In genomic region chr16:91441811-91442240, GRCm38 (mm10) we compare ENCODE assay signal across 13 mouse cellular contexts. TPM values are rescaled to one million over a fixed set of nuclear protein-coding genes. Genes with fewer than 3 reads are reported as not detected.
DNase-seq lines count a peak whose midpoint lies in the region; ATAC-seq and TF ChIP-seq lines count a peak whose summit lies in the region.
"Had no signal": no experiment of that assay in that cellular context is flagged by ENCODE, and none has a peak within 500 bp of the region (broad histone marks: within the 10 kb centered on the region; RNA-seq: fewer than 3 reads in every experiment).

No protein-coding gene starts in this region.

- peak; percentile 26 for ATAC-seq in heart, embryonic 14.5 days (ENCODE audit: insufficient number of reproducible peaks, insufficient read depth, low FRiP score, low read depth)
- ATAC-seq in erythroid progenitor cell, adult 5-6 weeks (replicated peaks; ENCODE audit: low FRiP score, poor library complexity, severe bottlenecking): peak; percentile 91
- ATAC-seq: forebrain, embryonic 13.5 days had no signal

- no peaks in the 10 kb centered on the region for H3K36me3 ChIP-seq in heart, embryonic 14.5 days (ENCODE audit: control insufficient read depth, insufficient read depth, low read length)
- H3K36me3 ChIP-seq in MEL (ENCODE audit: control insufficient read depth in 1 of 2, insufficient read depth in 2 of 2, low read length in 2 of 2): peaks cover 0 to 28% of the 10 kb centered on the region in 2 experiments; a peak in 2 of 4 replicates
- no peaks in the 10 kb centered on the region for H3K36me3 ChIP-seq in megakaryocyte, embryonic 14.5 days (replicated peaks; ENCODE audit: low read length)
- H3K36me3 ChIP-seq: hindbrain, embryonic 15.5 days had no signal

- TF ChIP-seq RAD21 in MEL (IDR thresholded peaks at IDR 0.05; ENCODE audit: low read depth, low read length): no peak

- no peaks in the 10 kb centered on the region for H3K27me3 ChIP-seq in heart, embryonic 14.5 days (ENCODE audit: control insufficient read depth, insufficient read depth, low read length)
- H3K27me3 ChIP-seq in MEL (ENCODE audit: control insufficient read depth in 1 of 2, insufficient read depth in 2 of 2, low read length in 2 of 2): no peaks in the 10 kb centered on the region
- no peaks in the 10 kb centered on the region for H3K27me3 ChIP-seq in megakaryocyte, embryonic 14.5 days (replicated peaks)
- H3K27me3 ChIP-seq: forebrain, embryonic 13.5 days; hindbrain, embryonic 15.5 days had no signal

- DNase-seq in heart, adult 8-10 months (ENCODE audit: low spot score): no peak
- peak; percentile 94 for DNase-seq in MEL (ENCODE audit: low read depth, low spot score)
- DNase-seq in frontal cortex, postnatal 36 days (ENCODE audit: low spot score in 2 of 2): no peak
- DNase-seq in right cerebral cortex, postnatal 25 days: no peak
- DNase-seq in cerebellum, postnatal 25 days: no peak
- DNase-seq: cerebellum, adult 9-10 months; layer of hippocampus, postnatal 36 days had no signal

- H3K4me3 ChIP-seq in heart, embryonic 14.5 days (ENCODE audit: control insufficient read depth in 1 of 2, insufficient read depth in 1 of 2, low read depth in 1 of 2, low read length in 2 of 2): no peak overlapping the region
- H3K4me3 ChIP-seq in MEL (ENCODE audit: control insufficient read depth in 1 of 2, insufficient read depth in 1 of 2, low read depth in 2 of 2, low read length in 2 of 2): no peak overlapping the region
- peak overlapping the region; percentile 74 for H3K4me3 ChIP-seq in megakaryocyte, embryonic 14.5 days (replicated peaks)
- H3K4me3 ChIP-seq: forebrain, embryonic 13.5 days; hindbrain, embryonic 15.5 days had no signal

- peak; percentile 94 to 96 for TF ChIP-seq EP300 in MEL (IDR thresholded peaks at IDR 0.05; ENCODE audit: low read depth in 1 of 2, low read length in 2 of 2)

- WGBS in heart, embryonic 14.5 days: 66% methylated on average over 7 of the region's 7 CpGs

- no peaks in the 10 kb centered on the region for H3K79me2 ChIP-seq in MEL (ENCODE audit: control insufficient read depth, insufficient read depth, low read length, poor library complexity)

- H3K4me1 ChIP-seq in heart, embryonic 14.5 days (ENCODE audit: control insufficient read depth in 2 of 2, insufficient read depth in 2 of 2, low read length in 2 of 2): peaks cover 3 to 11% of the 10 kb centered on the region in 2 experiments
- H3K4me1 ChIP-seq in MEL (ENCODE audit: control insufficient read depth in 1 of 2, insufficient read depth in 2 of 2, low read length in 2 of 2): peaks cover 18 to 33% of the 10 kb centered on the region in 2 experiments
- H3K4me1 ChIP-seq in megakaryocyte, embryonic 14.5 days: peaks cover 69% of the 10 kb centered on the region
- H3K4me1 ChIP-seq: forebrain, embryonic 13.5 days; hindbrain, embryonic 15.5 days had no signal

- H3K9ac ChIP-seq in heart, embryonic 14.5 days (ENCODE audit: low read length): no peak overlapping the region
- peak overlapping the region; percentile 46 for H3K9ac ChIP-seq in MEL (ENCODE audit: control insufficient read depth, low read depth, low read length, poor library complexity, severe bottlenecking)
- H3K9ac ChIP-seq: forebrain, embryonic 13.5 days; hindbrain, embryonic 15.5 days had no signal

- no peaks in the 10 kb centered on the region for H3K9me3 ChIP-seq in heart, embryonic 14.5 days (ENCODE audit: control insufficient read depth, low read length)
- no peaks in the 10 kb centered on the region for H3K9me3 ChIP-seq in MEL (replicated peaks; ENCODE audit: insufficient read depth, low read length)
- H3K9me3 ChIP-seq in megakaryocyte, embryonic 14.5 days: no peaks in the 10 kb centered on the region
- H3K9me3 ChIP-seq: forebrain, embryonic 13.5 days; hindbrain, embryonic 15.5 days had no signal

- no peak for TF ChIP-seq CTCF in MEL (IDR thresholded peaks at IDR 0.05 in 2 of 3, conservative IDR thresholded peaks at IDR 0.05 in 1 of 3; ENCODE audit: control insufficient read depth in 1 of 3, insufficient read depth in 1 of 3, low read depth in 2 of 3, low read length in 3 of 3, poor library complexity in 1 of 3, severe bottlenecking in 1 of 3)

- TF ChIP-seq POLR2A in MEL (IDR thresholded peaks at IDR 0.05; ENCODE audit: control insufficient read depth in 1 of 2, insufficient read depth in 1 of 2, low read depth in 1 of 2, low read length in 2 of 2, poor library complexity in 1 of 2): no peak

- no peak overlapping the region for H3K27ac ChIP-seq in heart, embryonic 14.5 days (replicated peaks in 1 of 2; ENCODE audit: control insufficient read depth in 1 of 2, insufficient read depth in 1 of 2, low read depth in 2 of 2, low read length in 2 of 2)
- H3K27ac ChIP-seq in MEL (ENCODE audit: control insufficient read depth, low read depth, low read length): peak overlapping the region; percentile 99
- H3K27ac ChIP-seq: forebrain, embryonic 13.5 days; hindbrain, embryonic 15.5 days had no signal

- H3K4me2 ChIP-seq in heart, embryonic 14.5 days (ENCODE audit: low read length): no peak overlapping the region
- H3K4me2 ChIP-seq: forebrain, embryonic 13.5 days; hindbrain, embryonic 15.5 days had no signal

TF ChIP-seq in MEL, 35 proteins besides CTCF, POLR2A, EP300 and RAD21 (continues in another document):
- TF ChIP-seq BHLHE40 (IDR thresholded peaks at IDR 0.05; ENCODE audit: borderline replicate concordance, low read depth, low read length) (peak; percentile 74), ZKSCAN1 (IDR thresholded peaks at IDR 0.05; ENCODE audit: low read depth, low read length) (no peak), POLR2AphosphoS5 (IDR thresholded peaks at IDR 0.05; ENCODE audit: borderline replicate concordance, low read depth, low read length) (no peak), ZC3H11A (IDR thresholded peaks at IDR 0.05; ENCODE audit: low read depth, low read length) (no peak), TBP (IDR thresholded peaks at IDR 0.05; ENCODE audit: low read depth, low read length) (peak; percentile 86), MAZ (IDR thresholded peaks at IDR 0.05; ENCODE audit: low read depth, low read length) (peak; percentile 60; the same call in 1 of the 2 replicates), MYC (IDR thresholded peaks at IDR 0.05; ENCODE audit: low read depth, low read length) (peak; percentile 46; the same call in 1 of the 2 replicates), TCF12 (IDR thresholded peaks at IDR 0.05; ENCODE audit: low read depth, low read length) (peak; percentile 98), HCFC1 (IDR thresholded peaks at IDR 0.05; ENCODE audit: low read depth, low read length) (peak; percentile 21; the same call in 1 of the 2 replicates), UBTF (IDR thresholded peaks at IDR 0.05; ENCODE audit: borderline replicate concordance, insufficient read depth, low read depth, low read length) (0 out of 2 replicates have a peak, but pooled peaks have one; percentile 75), SIN3A (IDR thresholded peaks at IDR 0.05; ENCODE audit: low read length) (peak; percentile 78), ETS1 (IDR thresholded peaks at IDR 0.05; ENCODE audit: low read depth, low read length) (peak; percentile 89), USF1 (IDR thresholded peaks at IDR 0.05; ENCODE audit: low read depth, low read length) (no peak), E2F4 (IDR thresholded peaks at IDR 0.05; ENCODE audit: borderline replicate concordance, low read depth, low read length) (no peak), MAX (IDR thresholded peaks at IDR 0.05; ENCODE audit: low read length) (0 out of 2 replicates have a peak, but pooled peaks have one; percentile 17), SMC3 (IDR thresholded peaks at IDR 0.05; ENCODE audit: low read depth, low read length) (no peak), MAFK (IDR thresholded peaks at IDR 0.05; ENCODE audit: borderline replicate concordance, low read depth, low read length) (no peak), MXI1 (IDR thresholded peaks at IDR 0.05; ENCODE audit: low read depth, low read length) (peak; percentile 56; the same call in 1 of the 2 replicates), CHD2 (IDR thresholded peaks at IDR 0.05; ENCODE audit: low read length) (no peak), POLR2AphosphoS2 (IDR thresholded peaks at IDR 0.05; ENCODE audit: low read length) (no peak; the same call in 1 of the 2 replicates)

RNA-seq across cellular contexts. Expression of gene Il10rb, which starts 35.9 kb away (rescaled TPM):
- polyA plus RNA-seq in heart, embryonic 14.5 days (2014; fragmentation: Nextera tagmentation; extraction: Ambion mirVana): 58.5 and 59.2 TPM in 2 replicates
- 100 to 1,000 TPM; 116 to 131 (median 129) TPM for total RNA-seq in heart, adult 8-10 months (2022)
- 4.7 and 5.9 TPM in 2 replicates for total RNA-seq in MEL (2012; rRNA removed)
- polyA plus RNA-seq in MEL (2012; ENCODE audit: insufficient read depth in 1 of 2, insufficient read length in 2 of 2, low read depth in 1 of 2, low replicate concordance in 2 of 2, missing spikeins in 1 of 2): 10 to 100 TPM in 1 of 2 experiments, not detected in 1; 14.6 TPM
- 21.8 and 37.8 TPM in 2 replicates for total RNA-seq in erythroid progenitor cell, adult 5-6 weeks (2015; ENCODE audit: low replicate concordance)
- total RNA-seq in erythroid progenitor cell, adult 5-6 weeks (2017; ENCODE audit: low replicate concordance): 20.5 and 33.1 TPM in 2 replicates
- 2.0 and 13.1 TPM in 2 replicates for polyA plus RNA-seq in megakaryocyte, embryonic 14.5 days (2012; ENCODE audit: insufficient read depth, low replicate concordance)

RNA-seq across cellular contexts. Expression of gene Ifnar1, which starts 43.2 kb away (rescaled TPM):
- 39.9 and 45.1 TPM in 2 replicates for polyA plus RNA-seq in heart, embryonic 14.5 days (2014; fragmentation: Nextera tagmentation; extraction: Ambion mirVana)
- total RNA-seq in heart, adult 8-10 months (2022): 10 to 100 TPM; 18.7 to 28.6 (median 22.0) TPM
- 10.3 and 12.2 TPM in 2 replicates for total RNA-seq in MEL (2012; rRNA removed)
- 10 to 100 TPM in 1 of 2 experiments, not detected in 1; 20.2 TPM for polyA plus RNA-seq in MEL (2012; ENCODE audit: insufficient read depth in 1 of 2, insufficient read length in 2 of 2, low read depth in 1 of 2, low replicate concordance in 2 of 2, missing spikeins in 1 of 2)
- total RNA-seq in erythroid progenitor cell, adult 5-6 weeks (2015; ENCODE audit: low replicate concordance): 31.9 and 32.1 TPM in 2 replicates
- total RNA-seq in erythroid progenitor cell, adult 5-6 weeks (2017; ENCODE audit: low replicate concordance): 38.1 and 46.3 TPM in 2 replicates
- polyA plus RNA-seq in megakaryocyte, embryonic 14.5 days (2012; ENCODE audit: insufficient read depth, low replicate concordance): 3.8 TPM in 2 replicates

RNA-seq across cellular contexts. Expression of gene Gm21970, which starts 50.3 kb away (rescaled TPM):
- polyA plus RNA-seq in heart, embryonic 14.5 days (2014; fragmentation: Nextera tagmentation; extraction: Ambion mirVana): not detected in 2 replicates
- not detected for total RNA-seq in heart, adult 8-10 months (2022)
- total RNA-seq in MEL (2012; rRNA removed): not detected in 2 replicates
- not detected for polyA plus RNA-seq in MEL (2012; ENCODE audit: insufficient read depth in 1 of 2, insufficient read length in 2 of 2, low read depth in 1 of 2, low replicate concordance in 2 of 2, missing spikeins in 1 of 2)
- total RNA-seq in erythroid progenitor cell, adult 5-6 weeks (2015; ENCODE audit: low replicate concordance): 4.7 and 12.6 TPM in 2 replicates
- not detected in 2 replicates for total RNA-seq in erythroid progenitor cell, adult 5-6 weeks (2017; ENCODE audit: low replicate concordance)
- not detected in 2 replicates for polyA plus RNA-seq in megakaryocyte, embryonic 14.5 days (2012; ENCODE audit: insufficient read depth, low replicate concordance)
- total RNA-seq: layer of hippocampus, postnatal 36 days had no signal
- polyA plus RNA-seq: adrenal gland, adult 2 months; forebrain, embryonic 13.5 days; hindbrain, embryonic 15.5 days had no signal
